ENCODE assay signal across 7 mouse cellular contexts in the genomic region with DNA sequence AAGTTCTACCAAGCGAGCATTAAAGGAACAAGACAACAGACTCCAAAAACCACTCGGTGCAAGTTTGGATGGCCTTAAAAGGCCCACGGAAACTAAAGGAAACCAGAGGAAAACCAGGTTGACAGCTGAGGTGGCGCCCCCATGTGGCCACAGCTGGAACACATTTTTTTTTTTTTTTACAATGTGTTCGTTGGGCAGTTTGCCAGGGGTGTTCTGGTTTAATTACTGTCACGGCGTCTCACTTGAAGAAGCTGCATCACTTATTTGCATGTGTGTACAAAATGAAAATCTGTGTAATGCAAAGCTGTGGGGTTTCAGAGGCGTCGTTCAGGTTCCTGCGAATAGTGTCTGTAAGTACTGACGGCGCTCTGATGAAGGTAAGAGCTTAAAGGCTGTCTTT.
DNase-seq lines count a peak whose midpoint lies in the region; ATAC-seq and TF ChIP-seq lines count a peak whose summit lies in the region.

No protein-coding gene starts in this region.

- no peak overlapping the region for H3K9ac ChIP-seq in ES-Bruce4 (ENCODE audit: low read depth, poor library complexity, severe bottlenecking)
- no peak overlapping the region for H3K9ac ChIP-seq in hindbrain, postnatal 0 days (replicated peaks; ENCODE audit: low read length)

- no peaks in the 10 kb centered on the region for H3K27me3 ChIP-seq in kidney, adult 2 months (replicated peaks; ENCODE audit: control insufficient read depth, insufficient read depth, low read length)
- H3K27me3 ChIP-seq in ES-Bruce4 (ENCODE audit: control insufficient read depth, insufficient read depth, low read length, poor library complexity, severe bottlenecking): no peaks in the 10 kb centered on the region
- no peaks in the 10 kb centered on the region; the same call in 1 of the 2 replicates for H3K27me3 ChIP-seq in hindbrain, postnatal 0 days (ENCODE audit: insufficient read depth, low read length)
- no peaks in the 10 kb centered on the region for H3K27me3 ChIP-seq in thymus, adult 2 months (ENCODE audit: control insufficient read depth, insufficient read depth, low read length)
- no peaks in the 10 kb centered on the region for H3K27me3 ChIP-seq in heart, embryonic 10.5 days (ENCODE audit: insufficient read depth, poor library complexity, severe bottlenecking)

- peak; percentile 32; the same call in 1 of the 2 replicates for TF ChIP-seq CTCF in kidney, adult 2 months (conservative IDR thresholded peaks at IDR 0.05; ENCODE audit: insufficient read depth, insufficient read length, low read depth, low read length)
- peak; percentile 52 for TF ChIP-seq CTCF in ES-Bruce4 (IDR thresholded peaks at IDR 0.05; ENCODE audit: low read depth, low read length)
- TF ChIP-seq CTCF in hindbrain, postnatal 0 days (IDR thresholded peaks at IDR 0.05; ENCODE audit: low read depth): peak; percentile 84
- TF ChIP-seq CTCF in thymus, adult 2 months (IDR thresholded peaks at IDR 0.05; ENCODE audit: borderline replicate concordance, control insufficient read depth, extremely low read depth, insufficient read depth, low read length, poor library complexity): no peak

- H3K9me3 ChIP-seq in ES-Bruce4 (replicated peaks; ENCODE audit: control insufficient read depth, insufficient read depth, low read length, poor library complexity, severe bottlenecking): no peaks in the 10 kb centered on the region
- H3K9me3 ChIP-seq in hindbrain, postnatal 0 days (ENCODE audit: low read length): no peaks in the 10 kb centered on the region
- no peaks in the 10 kb centered on the region for H3K9me3 ChIP-seq in heart, embryonic 10.5 days

- H3K27ac ChIP-seq in kidney, adult 2 months (ENCODE audit: insufficient read depth, low read depth, low read length): no peak overlapping the region
- H3K27ac ChIP-seq in ES-Bruce4 (ENCODE audit: insufficient read depth, low read length): no peak overlapping the region
- no peak overlapping the region for H3K27ac ChIP-seq in hindbrain, postnatal 0 days
- no peak overlapping the region for H3K27ac ChIP-seq in thymus, adult 2 months (ENCODE audit: control insufficient read depth, insufficient read depth, low read length)
- H3K27ac ChIP-seq in heart, embryonic 10.5 days: no peak overlapping the region

- no peak for TF ChIP-seq EP300 in ES-Bruce4 (IDR thresholded peaks at IDR 0.05; ENCODE audit: insufficient read depth, low read depth, low read length)

- ATAC-seq in hindbrain, postnatal 0 days: no peak

- H3K4me3 ChIP-seq in kidney, adult 2 months (ENCODE audit: insufficient read depth, low read depth, low read length): no peak overlapping the region
- H3K4me3 ChIP-seq in ES-Bruce4 (ENCODE audit: low read depth, low read length): no peak overlapping the region
- no peak overlapping the region for H3K4me3 ChIP-seq in hindbrain, postnatal 0 days (ENCODE audit: low read length)
- no peak overlapping the region for H3K4me3 ChIP-seq in thymus, adult 2 months (ENCODE audit: control insufficient read depth, insufficient read depth, low read length)
- no peak overlapping the region for H3K4me3 ChIP-seq in heart, embryonic 10.5 days

- peak; percentile 2 for DNase-seq in kidney, adult 2 months
- DNase-seq in kidney, postnatal 14 days: no peak
- DNase-seq in A20 (ENCODE audit: low read depth, low spot score): peak; percentile 3
- DNase-seq in hindbrain, postnatal 0 days (ENCODE audit: low spot score): peak; percentile 83
- DNase-seq in thymus, adult 2 months: no peak
- no peak for DNase-seq in heart, embryonic 10.5 days (ENCODE audit: low spot score)

- H3K36me3 ChIP-seq in kidney, adult 2 months (ENCODE audit: control insufficient read depth, insufficient read depth, low read length): no peaks in the 10 kb centered on the region
- no peaks in the 10 kb centered on the region for H3K36me3 ChIP-seq in ES-Bruce4 (ENCODE audit: control insufficient read depth, insufficient read depth, low read length, poor library complexity, severe bottlenecking)
- H3K36me3 ChIP-seq in hindbrain, postnatal 0 days (ENCODE audit: insufficient read depth, low read length): no peaks in the 10 kb centered on the region
- no peaks in the 10 kb centered on the region for H3K36me3 ChIP-seq in thymus, adult 2 months (ENCODE audit: control insufficient read depth, insufficient read depth, low read length)
- H3K36me3 ChIP-seq in heart, embryonic 10.5 days: no peaks in the 10 kb centered on the region

- WGBS in kidney, adult 2 months: 56% methylated on average over 12 of the region's 12 CpGs
- WGBS in hindbrain, postnatal 0 days: 29% methylated on average over 12 of the region's 12 CpGs
- WGBS in thymus, adult 2 months: 69% methylated on average over 12 of the region's 12 CpGs
- WGBS in heart, embryonic 10.5 days: 65% methylated on average over 12 of the region's 12 CpGs

- H3K4me1 ChIP-seq in kidney, adult 2 months (ENCODE audit: control insufficient read depth, insufficient read depth, low read length): peaks cover 2% of the 10 kb centered on the region; the same call in 1 of the 2 replicates
- H3K4me1 ChIP-seq in ES-Bruce4 (ENCODE audit: control insufficient read depth, insufficient read depth, low read length): no peaks in the 10 kb centered on the region
- H3K4me1 ChIP-seq in hindbrain, postnatal 0 days (ENCODE audit: insufficient read depth, low read length): no peaks in the 10 kb centered on the region
- H3K4me1 ChIP-seq in thymus, adult 2 months (replicated peaks; ENCODE audit: control insufficient read depth, insufficient read depth, low read length): no peaks in the 10 kb centered on the region
- no peaks in the 10 kb centered on the region for H3K4me1 ChIP-seq in heart, embryonic 10.5 days

- no peak for TF ChIP-seq POLR2A in kidney, adult 2 months (IDR thresholded peaks at IDR 0.05; ENCODE audit: low read depth, low read length)
- no peak for TF ChIP-seq POLR2A in ES-Bruce4 (IDR thresholded peaks at IDR 0.05; ENCODE audit: insufficient read depth, low read length)
- TF ChIP-seq POLR2A in thymus, adult 2 months (IDR thresholded peaks at IDR 0.05; ENCODE audit: control insufficient read depth, extremely low read depth, insufficient read depth, low read length, poor library complexity): no peak

- H3K4me2 ChIP-seq in hindbrain, postnatal 0 days (ENCODE audit: low read depth, low read length): no peak overlapping the region

Comparison
In these comparisons a context has a peak if more than half of its experiments do, and no peak if none do; other contexts are left out.
1. DNase-seq: peak in kidney, adult 2 months (single experiment), A20 (single experiment) and hindbrain, postnatal 0 days (single experiment); none in kidney, postnatal 14 days (single experiment), thymus, adult 2 months (single experiment) and heart, embryonic 10.5 days (single experiment).